Mouse (Mus musculus): ENCODE results near the gene Ttc13.

DNA sequence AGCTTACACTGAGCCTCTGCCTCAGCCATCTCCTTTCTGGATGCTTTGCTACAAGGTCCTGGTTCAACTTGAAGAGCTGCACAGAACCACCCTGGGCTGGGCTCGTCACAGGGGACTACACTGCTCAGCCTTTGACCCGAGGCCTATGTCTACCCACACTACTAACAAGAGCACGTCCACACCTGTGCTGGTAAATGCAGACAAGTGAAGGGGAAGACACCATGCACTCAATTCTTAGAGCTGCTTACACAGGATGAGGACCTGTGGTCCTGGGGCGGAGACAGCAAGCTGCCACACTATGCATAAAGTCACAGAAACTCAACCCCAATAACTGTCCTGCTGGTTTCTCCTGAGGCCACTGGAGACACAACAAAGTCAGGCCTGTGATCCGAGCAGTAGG is 21.5 kb downstream of the Ttc13 start:
- TF ChIP-seq CTCF (IDR thresholded peaks at IDR 0.05; ENCODE audit: extremely low read depth, insufficient read depth, low read length) (no peak), POLR2A (IDR thresholded peaks at IDR 0.05; ENCODE audit: extremely low read depth, insufficient read depth, low read length) (no peak)

Measured in cortical plate, adult 2 months (tissue).